In genomic region chr6:13606921-13607620, GRCm38 (mm10) we compare ENCODE assay signal across 8 mouse cellular contexts. TPM values are rescaled to one million over a fixed set of nuclear protein-coding genes. Genes with fewer than 3 reads are reported as not detected.
A peak's percentile ranks its signal among the peaks of the same experiment; 100 is the strongest.
DNase-seq lines count a peak whose midpoint lies in the region; ATAC-seq and TF ChIP-seq lines count a peak whose summit lies in the region.

No protein-coding gene starts in this region.

- H3K4me1 ChIP-seq in kidney, embryonic 16.5 days (ENCODE audit: insufficient read depth, low read length): peaks cover 12% of the 10 kb centered on the region; the same call in 1 of the 2 replicates
- H3K4me1 ChIP-seq in bone marrow, adult 2 months (ENCODE audit: control insufficient read depth, insufficient read depth, low read length): no peaks in the 10 kb centered on the region; the same call in 1 of the 2 replicates
- H3K4me1 ChIP-seq in hindbrain, embryonic 11.5 days (replicated peaks; ENCODE audit: control insufficient read depth, insufficient read depth, low read length): no peaks in the 10 kb centered on the region
- peaks cover 36% of the 10 kb centered on the region for H3K4me1 ChIP-seq in midbrain, embryonic 10.5 days

- intact Hi-C loops in left cerebral cortex, postnatal 14 days (cut with DNase I): loop anchor here (5.0 kb wide), 1 partner anchor 70 kb away; the partner anchor contains the start of gene Bmt2

- no peak for ATAC-seq in kidney, embryonic 16.5 days (ENCODE audit: low FRiP score, low TSS enrichment)
- no peak; the same call in 1 of the 2 replicates for ATAC-seq in hindbrain, embryonic 11.5 days (ENCODE audit: low FRiP score)

- DNase-seq in kidney, postnatal 10 days: no peak
- DNase-seq in hindbrain, embryonic 11.5 days (ENCODE audit: low spot score): no peak
- DNase-seq in midbrain, embryonic 10.5 days (ENCODE audit: low spot score): no peak
- DNase-seq in cerebellum, postnatal 36 days: no peak
- DNase-seq in left cerebral cortex, postnatal 14 days (ENCODE audit: low spot score in 2 of 2): no peak
- no peak for DNase-seq in kidney, adult 9 months

- H3K36me3 ChIP-seq in kidney, embryonic 16.5 days (ENCODE audit: insufficient read depth, low read length): peaks cover 7% of the 10 kb centered on the region; the same call in 1 of the 2 replicates
- 0 out of 2 replicates have a peak, but pooled peaks cover 1% of the 10 kb centered on the region for H3K36me3 ChIP-seq in hindbrain, embryonic 11.5 days (ENCODE audit: control insufficient read depth, insufficient read depth, low read length)
- H3K36me3 ChIP-seq in midbrain, embryonic 10.5 days: peaks cover 27% of the 10 kb centered on the region

- H3K27ac ChIP-seq in kidney, embryonic 16.5 days (ENCODE audit: low read length): peak overlapping the region; percentile 91
- peak overlapping the region; percentile 95 for H3K27ac ChIP-seq in bone marrow, adult 2 months (ENCODE audit: control insufficient read depth, insufficient read depth, low read depth, low read length, poor library complexity)
- H3K27ac ChIP-seq in hindbrain, embryonic 11.5 days (ENCODE audit: low read depth, low read length): peak overlapping the region; percentile 94
- peak overlapping the region; percentile 99 for H3K27ac ChIP-seq in midbrain, embryonic 10.5 days (replicated peaks)

- TF ChIP-seq CTCF in bone marrow, adult 2 months (IDR thresholded peaks at IDR 0.05; ENCODE audit: control insufficient read depth, insufficient read depth, low read length): no peak

- TF ChIP-seq POLR2A in bone marrow, adult 2 months (IDR thresholded peaks at IDR 0.05; ENCODE audit: borderline replicate concordance, control insufficient read depth, low read depth, low read length): no peak

- H3K27me3 ChIP-seq in kidney, embryonic 16.5 days (ENCODE audit: insufficient read depth, low read length): no peaks in the 10 kb centered on the region
- H3K27me3 ChIP-seq in hindbrain, embryonic 11.5 days (ENCODE audit: control insufficient read depth, insufficient read depth, low read length): no peaks in the 10 kb centered on the region
- H3K27me3 ChIP-seq in midbrain, embryonic 10.5 days (ENCODE audit: low read depth, poor library complexity, severe bottlenecking): no peaks in the 10 kb centered on the region

- peak overlapping the region; percentile 70 for H3K4me2 ChIP-seq in kidney, embryonic 16.5 days (replicated peaks; ENCODE audit: low read depth, low read length)
- H3K4me2 ChIP-seq in hindbrain, embryonic 11.5 days (replicated peaks; ENCODE audit: low read depth, low read length): peak overlapping the region; percentile 62

- 18% methylated on average over 15 of the region's 15 CpGs for WGBS in kidney, embryonic 16.5 days
- 19% methylated on average over 15 of the region's 15 CpGs for WGBS in bone marrow, adult 2 months
- 17% methylated on average over 15 of the region's 15 CpGs for WGBS in hindbrain, embryonic 11.5 days
- WGBS in midbrain, embryonic 10.5 days: 15% methylated on average over 15 of the region's 15 CpGs

- H3K4me3 ChIP-seq in kidney, embryonic 16.5 days (ENCODE audit: low read length): peak overlapping the region; percentile 64
- H3K4me3 ChIP-seq in bone marrow, adult 2 months (replicated peaks; ENCODE audit: control insufficient read depth, low read depth, low read length): peak overlapping the region; percentile 98
- H3K4me3 ChIP-seq in hindbrain, embryonic 11.5 days (ENCODE audit: low read depth, low read length): peak overlapping the region; percentile 70
- peak overlapping the region; percentile 82 for H3K4me3 ChIP-seq in midbrain, embryonic 10.5 days

- no peaks in the 10 kb centered on the region; the same call in 1 of the 2 replicates for H3K9me3 ChIP-seq in kidney, embryonic 16.5 days (ENCODE audit: low read length)
- H3K9me3 ChIP-seq in hindbrain, embryonic 11.5 days (ENCODE audit: control insufficient read depth, low read length): no peaks in the 10 kb centered on the region
- H3K9me3 ChIP-seq in midbrain, embryonic 10.5 days (replicated peaks): no peaks in the 10 kb centered on the region

- peak overlapping the region; percentile 81 for H3K9ac ChIP-seq in kidney, embryonic 16.5 days (replicated peaks; ENCODE audit: low read length)
- peak overlapping the region; percentile 91 for H3K9ac ChIP-seq in hindbrain, embryonic 11.5 days (ENCODE audit: low read depth, low read length)

RNA-seq across cellular contexts. Expression of gene Tmem168, which starts 0.8 kb away (rescaled TPM):
- 44.0 and 44.8 TPM in 2 replicates for polyA plus RNA-seq in kidney, embryonic 16.5 days (2015; fragmentation: Nextera tagmentation; extraction: Ambion mirVana)
- 3.6 and 8.7 TPM in 2 replicates for polyA plus RNA-seq in bone marrow, adult 2 months (2011; ENCODE audit: insufficient read depth, insufficient read length, low replicate concordance, missing spikeins)
- polyA plus RNA-seq in hindbrain, embryonic 11.5 days (2014; fragmentation: Nextera tagmentation; extraction: Ambion mirVana): 41.7 and 42.1 TPM in 2 replicates
- 31.9 and 35.0 TPM in 2 replicates for polyA plus RNA-seq in midbrain, embryonic 10.5 days (2016; fragmentation: Nextera tagmentation; extraction: Ambion mirVana)
- 10 to 100 TPM; 14.0 to 14.2 TPM for total RNA-seq in left cerebral cortex, postnatal 14 days (2021)
